Mouse (Mus musculus): ENCODE measurements at regions not wholly inside any gene's neighbourhood (a gene's known extent, or its start where the extent isn't known, plus 50 kb on each side); places are given as distances from the start of the nearest gene placed in this dataset.

DNA sequence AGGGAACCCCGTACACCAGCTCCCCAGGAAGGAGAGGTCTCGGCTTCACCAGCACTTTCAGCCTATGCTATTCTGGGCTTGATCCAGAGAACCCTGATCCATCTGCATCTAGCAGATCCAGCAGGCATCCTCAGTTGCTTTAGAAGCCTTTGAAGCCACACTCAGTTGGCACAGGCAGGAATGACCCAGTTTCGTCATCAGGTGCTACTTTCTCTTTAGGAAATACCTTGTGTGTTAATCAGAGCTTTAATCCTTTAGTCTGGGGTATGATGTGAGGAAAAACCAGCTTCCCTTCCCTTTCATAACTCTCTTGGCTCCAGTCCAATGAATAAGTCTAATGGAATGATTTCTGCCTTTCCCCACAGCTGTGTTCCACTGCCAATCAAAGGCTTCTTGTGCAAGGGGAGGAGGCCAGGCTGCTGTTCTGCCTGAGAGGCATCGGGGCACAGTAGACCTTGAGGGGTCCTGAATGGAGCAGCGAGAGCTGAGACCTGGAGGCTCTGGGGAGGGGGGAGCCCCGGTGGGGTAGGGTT lies 173.3 kb upstream of the Igfbp7 start:
- no peak for TF ChIP-seq CTCF (IDR thresholded peaks at IDR 0.05; ENCODE audit: low read depth)
- peak; percentile 76 for TF ChIP-seq EP300 (optimal IDR thresholded peaks at IDR 0.05)
